Mouse (Mus musculus): ENCODE measurements around the gene Pdcd11. TPM values are rescaled to one million over a fixed set of nuclear protein-coding genes. Genes with fewer than 3 reads are reported as not detected.
A peak's percentile ranks its signal among the peaks of the same experiment; 100 is the strongest.

Pdcd11 gene
- polyA plus RNA-seq, 1 experiment from 2014 or later, result 10.4 TPM

- H3K4me3 ChIP-seq, result peak overlapping the region; percentile 32
- no peaks in the 10 kb centered on the region for H3K36me3 ChIP-seq (ENCODE audit: poor library complexity, severe bottlenecking)
- peak overlapping the region; percentile 60 for H3K4me2 ChIP-seq
- H3K27ac ChIP-seq, result no peak overlapping the region
- no peaks in the 10 kb centered on the region for H3K9me3 ChIP-seq (replicated peaks)
- no peaks in the 10 kb centered on the region for H3K4me1 ChIP-seq
- peak overlapping the region; percentile 60 for H3K9ac ChIP-seq
- 27% methylated on average over 32 of the region's 32 CpGs for WGBS
- peak; percentile 66 for ATAC-seq
- H3K27me3 ChIP-seq, result no peaks in the 10 kb centered on the region
These were observed 60.9 kb downstream of the Pdcd11 start for GRCm38 (mm10) chr19:47151332-47152061.

- peak overlapping the region; percentile 32 for H3K4me3 ChIP-seq
- no peaks in the 10 kb centered on the region for H3K36me3 ChIP-seq (ENCODE audit: poor library complexity, severe bottlenecking)
- ATAC-seq, result no peak; the same call in 1 of the 2 replicates
- H3K4me2 ChIP-seq, result peak overlapping the region; percentile 60
- no peaks in the 10 kb centered on the region for H3K9me3 ChIP-seq (replicated peaks)
- 61% methylated on average over 12 of the region's 12 CpGs for WGBS
- no peak overlapping the region for H3K27ac ChIP-seq
- H3K9ac ChIP-seq, result peak overlapping the region; percentile 60
- no peaks in the 10 kb centered on the region for H3K27me3 ChIP-seq
- no peaks in the 10 kb centered on the region for H3K4me1 ChIP-seq
These were observed 61.4 kb downstream of the Pdcd11 start for GRCm38 (mm10) chr19:47152062-47152369.

- no peak for ATAC-seq
- H3K27ac ChIP-seq, result no peak overlapping the region
- no peak overlapping the region for H3K4me3 ChIP-seq
- H3K9ac ChIP-seq, result no peak overlapping the region
- no peaks in the 10 kb centered on the region for H3K4me1 ChIP-seq
- H3K4me2 ChIP-seq, result no peak overlapping the region
- H3K36me3 ChIP-seq (ENCODE audit: poor library complexity, severe bottlenecking), result no peaks in the 10 kb centered on the region
- H3K27me3 ChIP-seq, result no peaks in the 10 kb centered on the region
- H3K9me3 ChIP-seq (replicated peaks), result no peaks in the 10 kb centered on the region
- WGBS, result 94% methylated on average over 7 of the region's 7 CpGs
These were observed 63.2 kb downstream of the Pdcd11 start for GRCm38 (mm10) chr19:47153767-47154166.

GRCm38 (mm10) chr19:47157664-47158063 lies 67.1 kb downstream of the Pdcd11 start, which contains the start of gene Calhm3:
Calhm3 (minus strand) TSS chr19:47157764.
- Histone ChIP-seq H3K9me3 (replicated peaks) (no peaks in the 10 kb centered on the region), H3K27ac (no peak within 1 kb of the TSS), H3K36me3 (ENCODE audit: poor library complexity, severe bottlenecking) (no peaks in the 10 kb centered on the region), H3K4me3 (no peak within 1 kb of the TSS), H3K27me3 (no peaks in the 10 kb centered on the region), H3K9ac (no peak within 1 kb of the TSS), H3K4me1 (no peaks in the 10 kb centered on the region), H3K4me2 (no peak within 1 kb of the TSS)
- ATAC-seq, result no peak
- WGBS, result 89% methylated on average over 11 of the region's 11 CpGs

- H3K27me3 ChIP-seq, result no peaks in the 10 kb centered on the region
- no peaks in the 10 kb centered on the region for H3K4me1 ChIP-seq
- no peak overlapping the region for H3K4me2 ChIP-seq
- WGBS, result 71% methylated on average over 4 of the region's 4 CpGs
- no peak for ATAC-seq
- H3K27ac ChIP-seq, result no peak overlapping the region
- H3K4me3 ChIP-seq, result no peak overlapping the region
- no peak overlapping the region for H3K9ac ChIP-seq
- H3K36me3 ChIP-seq (ENCODE audit: poor library complexity, severe bottlenecking), result no peaks in the 10 kb centered on the region
- H3K9me3 ChIP-seq (replicated peaks), result no peaks in the 10 kb centered on the region
These were observed 71.1 kb downstream of the Pdcd11 start for GRCm38 (mm10) chr19:47161669-47162068.

GRCm38 (mm10) chr19:47163176-47163744 lies 72.7 kb downstream of the Pdcd11 start:
- Histone ChIP-seq H3K4me3 (no peak overlapping the region), H3K27me3 (peaks cover 1% of the 10 kb centered on the region; the same call in 1 of the 2 replicates), H3K27ac (no peak overlapping the region), H3K36me3 (ENCODE audit: poor library complexity, severe bottlenecking) (no peaks in the 10 kb centered on the region), H3K9me3 (replicated peaks) (no peaks in the 10 kb centered on the region), H3K4me2 (no peak overlapping the region), H3K9ac (no peak overlapping the region), H3K4me1 (0 out of 2 replicates have a peak, but pooled peaks cover 4% of the 10 kb centered on the region)
- no peak for ATAC-seq
- 90% methylated on average over 6 of the region's 6 CpGs for WGBS

GRCm38 (mm10) chr19:47166758-47167157 lies 76.2 kb downstream of the Pdcd11 start:
- Histone ChIP-seq H3K9ac (no peak overlapping the region), H3K27ac (no peak overlapping the region), H3K36me3 (ENCODE audit: poor library complexity, severe bottlenecking) (no peaks in the 10 kb centered on the region), H3K4me3 (no peak overlapping the region), H3K4me2 (no peak overlapping the region), H3K4me1 (0 out of 2 replicates have a peak, but pooled peaks cover 10% of the 10 kb centered on the region), H3K9me3 (replicated peaks) (no peaks in the 10 kb centered on the region), H3K27me3 (peaks cover 7% of the 10 kb centered on the region; the same call in 1 of the 2 replicates)
- 15% methylated on average over 3 of the region's 3 CpGs for WGBS
- no peak for ATAC-seq

- Histone ChIP-seq H3K9ac (no peak overlapping the region), H3K27ac (no peak overlapping the region), H3K4me3 (no peak overlapping the region), H3K4me2 (peak overlapping the region; percentile 44; the same call in 1 of the 2 replicates), H3K27me3 (peaks cover 7% of the 10 kb centered on the region; the same call in 1 of the 2 replicates), H3K9me3 (replicated peaks) (no peaks in the 10 kb centered on the region), H3K36me3 (ENCODE audit: poor library complexity, severe bottlenecking) (no peaks in the 10 kb centered on the region), H3K4me1 (0 out of 2 replicates have a peak, but pooled peaks cover 10% of the 10 kb centered on the region)
- no peak for ATAC-seq
- WGBS, result 59% methylated on average over 7 of the region's 7 CpGs
These were observed 77.1 kb downstream of the Pdcd11 start for GRCm38 (mm10) chr19:47167617-47168214.

- Histone ChIP-seq H3K4me3 (0 out of 2 replicates have a peak overlapping the region, but pooled peaks have one; percentile 9), H3K4me1 (0 out of 2 replicates have a peak, but pooled peaks cover 10% of the 10 kb centered on the region), H3K4me2 (peak overlapping the region; percentile 44), H3K36me3 (ENCODE audit: poor library complexity, severe bottlenecking) (no peaks in the 10 kb centered on the region), H3K9ac (no peak overlapping the region), H3K27ac (no peak overlapping the region), H3K9me3 (replicated peaks) (no peaks in the 10 kb centered on the region), H3K27me3 (peaks cover 7% of the 10 kb centered on the region; the same call in 1 of the 2 replicates)
- ATAC-seq, result 0 out of 2 replicates have a peak, but pooled peaks have one; percentile 16
- 4% methylated on average over 13 of the region's 13 CpGs for WGBS
These were observed 77.7 kb downstream of the Pdcd11 start for GRCm38 (mm10) chr19:47168223-47168622.

- 0 out of 2 replicates have a peak, but pooled peaks cover 10% of the 10 kb centered on the region for H3K4me1 ChIP-seq
These were observed 78.3 kb downstream of the Pdcd11 start for GRCm38 (mm10) chr19:47168793-47169412.

GRCm38 (mm10) chr19:47174515-47174914 lies 83.9 kb downstream of the Pdcd11 start:
- Histone ChIP-seq H3K4me2 (no peak overlapping the region), H3K4me1 (peaks cover 4% of the 10 kb centered on the region), H3K27ac (no peak overlapping the region), H3K4me3 (no peak overlapping the region), H3K27me3 (peaks cover 31% of the 10 kb centered on the region), H3K9ac (no peak overlapping the region), H3K9me3 (replicated peaks) (no peaks in the 10 kb centered on the region), H3K36me3 (ENCODE audit: poor library complexity, severe bottlenecking) (no peaks in the 10 kb centered on the region)
- ATAC-seq, result no peak
- 57% methylated on average over 3 of the region's 3 CpGs for WGBS

More at GRCm38 (mm10) chr19:47168793-47169412, 78.3 kb downstream of the Pdcd11 start:
- H3K9me3 ChIP-seq (replicated peaks), result no peaks in the 10 kb centered on the region
- no peak overlapping the region for H3K9ac ChIP-seq
- H3K27me3 ChIP-seq, result peaks cover 7% of the 10 kb centered on the region; the same call in 1 of the 2 replicates
- no peaks in the 10 kb centered on the region for H3K36me3 ChIP-seq (ENCODE audit: poor library complexity, severe bottlenecking)
- H3K27ac ChIP-seq, result no peak overlapping the region
- ATAC-seq, result peak; percentile 65; the same call in 1 of the 2 replicates
- H3K4me2 ChIP-seq, result peak overlapping the region; percentile 44
- no peak overlapping the region for H3K4me3 ChIP-seq
- WGBS, result 23% methylated on average over 11 of the region's 11 CpGs

GRCm38 (mm10) chr19:47175472-47175871 lies 84.9 kb downstream of the Pdcd11 start:
- no peak overlapping the region for H3K9ac ChIP-seq
- H3K9me3 ChIP-seq (replicated peaks), result no peaks in the 10 kb centered on the region
- no peaks in the 10 kb centered on the region for H3K36me3 ChIP-seq (ENCODE audit: poor library complexity, severe bottlenecking)
- WGBS, result 82% methylated on average over 2 of the region's 2 CpGs
- peaks cover 41% of the 10 kb centered on the region for H3K27me3 ChIP-seq
- H3K4me3 ChIP-seq, result no peak overlapping the region
- H3K4me1 ChIP-seq, result peaks cover 11% of the 10 kb centered on the region
- no peak overlapping the region for H3K27ac ChIP-seq
- ATAC-seq, result no peak
- H3K4me2 ChIP-seq, result no peak overlapping the region
